Mouse (Mus musculus) limb, embryonic 15.5 days (tissue): ENCODE measurements around the gene Edf1. TPM values are rescaled to one million over a fixed set of nuclear protein-coding genes. Genes with fewer than 3 reads are reported as not detected.

Experiments used
- polyA plus RNA-seq: library from polyadenylated mRNA; unstranded; fragments of >200 nt; fragmentation: Nextera tagmentation; extraction: Ambion mirVana; gene quantifications from 2 replicates; pipeline ENCODE4 v1.2.1, GENCODE M21; 2015

The Edf1 gene
- polyA plus RNA-seq, 1 experiment from 2014 or later: 388 TPM

Other genes with a start within 250 kb of the Edf1 start
- gene Grin1, start 238.7 kb upstream of the Edf1 start, polyA plus RNA-seq: 0.71 and 0.87 TPM in 2 replicates
- gene Man1b1, start 225.5 kb upstream of the Edf1 start, polyA plus RNA-seq: 47.0 and 55.8 TPM in 2 replicates
- 24.0 and 25.1 TPM in 2 replicates for gene Dpp7, start 201.5 kb upstream of the Edf1 start, polyA plus RNA-seq
- 16.9 and 23.6 TPM in 2 replicates for gene Uap1l1, start 192.2 kb upstream of the Edf1 start, polyA plus RNA-seq
- gene Sapcd2, start 185.5 kb upstream of the Edf1 start, polyA plus RNA-seq: 30.5 and 31.9 TPM in 2 replicates
- 4.2 and 11.7 TPM in 2 replicates for gene Entpd2, start 162.0 kb upstream of the Edf1 start, polyA plus RNA-seq
- 51.7 and 54.3 TPM in 2 replicates for gene Npdc1, start 158.5 kb upstream of the Edf1 start, polyA plus RNA-seq
- gene Fut7, start 134.6 kb upstream of the Edf1 start, polyA plus RNA-seq: 0.18 TPM in 1 of 2 replicates, not detected in the other
- gene Abca2, start 129.1 kb upstream of the Edf1 start, polyA plus RNA-seq: 4.2 and 5.9 TPM in 2 replicates
- 99.3 and 111 TPM in 2 replicates for gene Clic3, start 101.0 kb upstream of the Edf1 start, polyA plus RNA-seq
- gene Paxx, start 96.8 kb upstream of the Edf1 start, polyA plus RNA-seq: 49.9 and 56.9 TPM in 2 replicates
- gene Ptgds, start 87.8 kb upstream of the Edf1 start, polyA plus RNA-seq: 4.1 and 9.1 TPM in 2 replicates
- gene Lcn12, start 63.9 kb upstream of the Edf1 start, polyA plus RNA-seq: not detected in 2 replicates
- 73.0 and 81.4 TPM in 2 replicates for gene Fbxw5, start 57.1 kb upstream of the Edf1 start, polyA plus RNA-seq
- 4.6 and 5.6 TPM in 2 replicates for gene C8g, start 56.1 kb upstream of the Edf1 start, polyA plus RNA-seq
- 34.4 and 35.7 TPM in 2 replicates for gene Traf2, start 10.9 kb upstream of the Edf1 start, polyA plus RNA-seq
- gene Mamdc4, start 17.0 kb downstream of the Edf1 start, polyA plus RNA-seq: 0.81 and 6.0 TPM in 2 replicates
- gene Phpt1, start 17.4 kb downstream of the Edf1 start, polyA plus RNA-seq: 129 and 139 TPM in 2 replicates
- 0.29 and 0.44 TPM in 2 replicates for gene Ajm1, start 23.9 kb downstream of the Edf1 start, polyA plus RNA-seq
- gene Rabl6, start 50.7 kb downstream of the Edf1 start, polyA plus RNA-seq: 73.6 and 74.9 TPM in 2 replicates
- 0.12 and 0.14 TPM in 2 replicates for gene Ccdc183, start 59.8 kb downstream of the Edf1 start, polyA plus RNA-seq
- gene Tmem141, start 64.2 kb downstream of the Edf1 start, polyA plus RNA-seq: 27.3 and 28.7 TPM in 2 replicates
- gene Fcna, start 70.2 kb downstream of the Edf1 start, polyA plus RNA-seq: 2.7 and 3.7 TPM in 2 replicates
- gene Lcn8, start 95.3 kb downstream of the Edf1 start, polyA plus RNA-seq: not detected in 2 replicates
- not detected in 2 replicates for gene Lcn5, start 100.1 kb downstream of the Edf1 start, polyA plus RNA-seq
- not detected in 2 replicates for gene Lcn6, start 118.9 kb downstream of the Edf1 start, polyA plus RNA-seq
- not detected in 2 replicates for gene Lcn10, start 124.9 kb downstream of the Edf1 start, polyA plus RNA-seq
- not detected in 2 replicates for gene Obp2a, start 142.2 kb downstream of the Edf1 start, polyA plus RNA-seq
- 92.0 and 94.5 TPM in 2 replicates for gene Bmyc, start 148.9 kb downstream of the Edf1 start, polyA plus RNA-seq
- gene Obp2b, start 179.2 kb downstream of the Edf1 start, polyA plus RNA-seq: not detected in 2 replicates
- not detected in 2 replicates for gene Lcn3, start 207.7 kb downstream of the Edf1 start, polyA plus RNA-seq
- not detected in 2 replicates for gene Lcn11, start 219.2 kb downstream of the Edf1 start, polyA plus RNA-seq
- gene Gm13539, start 224.4 kb downstream of the Edf1 start, polyA plus RNA-seq: not detected in 2 replicates